Mouse (Mus musculus) testis, adult 2 months (tissue): ENCODE results near the gene Smarcb1.

Experiments
- CTCF ChIP-seq: fragments of 200-500 bp; IDR thresholded peaks from 2 replicates; pipeline ENCODE4 v1.5.1; 2012; ENCODE audit warnings: low read depth, mild to moderate bottlenecking, inconsistent platforms, low read length, moderate library complexity; ENCODE audit not compliant: control insufficient read depth, insufficient read depth, insufficient replicate concordance
- POLR2A ChIP-seq: fragments of 200-500 bp; IDR thresholded peaks from 2 replicates; pipeline ENCODE4 v1.6.1; 2012; ENCODE audit warnings: low read depth, mild to moderate bottlenecking, inconsistent platforms, low read length, moderate library complexity; ENCODE audit not compliant: control insufficient read depth

- TF ChIP-seq CTCF (no peak), POLR2A (no peak)
Measured at GRCm38 (mm10) chr10:75934991-75935390, 13.6 kb upstream of the Smarcb1 start.
